Mouse (Mus musculus): Measurements from ENCODE around the gene Klf16. TPM values are rescaled to one million over a fixed set of nuclear protein-coding genes. Genes with fewer than 3 reads are reported as not detected.
"Not testable (repeated sequence)": the region's sequence is repeated elsewhere in the genome, so short reads cannot be mapped to it uniquely, and the experiment has no call there.

Gene Klf16
- total RNA-seq, 2 experiments from 2014 or later = 40.1 to 44.3 TPM

- DNase-seq (ENCODE audit: low spot score in 2 of 2) = no peak
Observed at GRCm38 (mm10) chr10:80606737-80607350, 29.7 kb upstream of the Klf16 start.

- DNase-seq (ENCODE audit: low spot score in 2 of 2) = no peak
Observed at GRCm38 (mm10) chr10:80606306-80606705, 29.2 kb upstream of the Klf16 start.

GRCm38 (mm10) chr10:80605721-80606120, 28.6 kb upstream of the Klf16 start, which contains the start of gene Gm49322:
Gene Gm49322, plus strand, starts transcription at chr10:80606021.
- DNase-seq (ENCODE audit: low spot score in 2 of 2) = not testable (repeated sequence)

GRCm38 (mm10) chr10:80604988-80605387, 27.9 kb upstream of the Klf16 start:
- no peak for DNase-seq (ENCODE audit: low spot score in 2 of 2)

- DNase-seq (ENCODE audit: low spot score in 2 of 2) = no peak
Observed at GRCm38 (mm10) chr10:80604001-80604509, 26.9 kb upstream of the Klf16 start.

- no peak for DNase-seq (ENCODE audit: low spot score in 2 of 2)
Observed at GRCm38 (mm10) chr10:80603364-80603763, 26.2 kb upstream of the Klf16 start.

GRCm38 (mm10) chr10:80602698-80603325, 25.7 kb upstream of the Klf16 start, which contains the start of the genes Scamp4 and Adat3:
Gene Scamp4, plus strand, starts transcription at chr10:80602872.
Gene Adat3, plus strand, starts transcription at chr10:80602880.
- peak; percentile 96 to 99 for DNase-seq (ENCODE audit: low spot score in 2 of 2)

GRCm38 (mm10) chr10:80596318-80596717, 19.2 kb upstream of the Klf16 start:
- DNase-seq (ENCODE audit: low spot score in 2 of 2) = no peak

- peak; percentile 85 to 94 for DNase-seq (ENCODE audit: low spot score in 2 of 2)
Observed at GRCm38 (mm10) chr10:80589879-80590854, 13.0 kb upstream of the Klf16 start, which contains the start of gene Abhd17a. Gene Abhd17a, minus strand, starts transcription at chr10:80590341.

GRCm38 (mm10) chr10:80589127-80589878, 12.2 kb upstream of the Klf16 start:
- DNase-seq (ENCODE audit: low spot score in 2 of 2) = no peak

GRCm38 (mm10) chr10:80587305-80587657, 10.2 kb upstream of the Klf16 start:
- DNase-seq (ENCODE audit: low spot score in 2 of 2) = no peak

- no peak for DNase-seq (ENCODE audit: low spot score in 2 of 2)
Observed at GRCm38 (mm10) chr10:80586407-80587304, 9.5 kb upstream of the Klf16 start.

GRCm38 (mm10) chr10:80585581-80585980, 8.5 kb upstream of the Klf16 start:
- DNase-seq (ENCODE audit: low spot score in 2 of 2) = no peak

GRCm38 (mm10) chr10:80584642-80585552, 7.8 kb upstream of the Klf16 start:
- no peak for DNase-seq (ENCODE audit: low spot score in 2 of 2)

- DNase-seq (ENCODE audit: low spot score in 2 of 2) = no peak
Observed at GRCm38 (mm10) chr10:80584045-80584488, 6.9 kb upstream of the Klf16 start.

GRCm38 (mm10) chr10:80583047-80583446, 5.9 kb upstream of the Klf16 start:
- DNase-seq (ENCODE audit: low spot score in 2 of 2) = no peak

GRCm38 (mm10) chr10:80578911-80579310, 1.8 kb upstream of the Klf16 start:
- DNase-seq (ENCODE audit: low spot score in 2 of 2) = no peak

- peak in 1 of 2 experiments; percentile 70 for DNase-seq (ENCODE audit: low spot score in 2 of 2)
Observed at GRCm38 (mm10) chr10:80578131-80578750, 1.1 kb upstream of the Klf16 start.

Measured in layer of hippocampus, postnatal 14 days (tissue).